Mouse (Mus musculus): ENCODE results near the gene Gm45623. TPM values are rescaled to one million over a fixed set of nuclear protein-coding genes. Genes with fewer than 3 reads are reported as not detected.

Gm45623 gene
- total RNA-seq, 1 experiment from 2014 or later, result not detected

Other genes with a start within 250 kb of the Gm45623 start
- gene Fbxl21, start 231.4 kb downstream of the Gm45623 start, total RNA-seq (2021), result 2.7 and 3.0 TPM in 2 replicates
- 1.3 and 46.7 TPM in 2 replicates for gene Lect2, start 205.3 kb downstream of the Gm45623 start, total RNA-seq (2021)
- 40.1 and 59.6 TPM in 2 replicates for gene Tgfbi, start 144.3 kb downstream of the Gm45623 start, total RNA-seq (2021)
- gene Smad5, start 50.8 kb downstream of the Gm45623 start, total RNA-seq (2021), result 50.9 and 61.1 TPM in 2 replicates
- gene Trpc7, start 142.2 kb upstream of the Gm45623 start, total RNA-seq (2021), result 0.23 and 0.33 TPM in 2 replicates